ENCODE assay signal across 28 mouse cellular contexts in the genomic region with DNA sequence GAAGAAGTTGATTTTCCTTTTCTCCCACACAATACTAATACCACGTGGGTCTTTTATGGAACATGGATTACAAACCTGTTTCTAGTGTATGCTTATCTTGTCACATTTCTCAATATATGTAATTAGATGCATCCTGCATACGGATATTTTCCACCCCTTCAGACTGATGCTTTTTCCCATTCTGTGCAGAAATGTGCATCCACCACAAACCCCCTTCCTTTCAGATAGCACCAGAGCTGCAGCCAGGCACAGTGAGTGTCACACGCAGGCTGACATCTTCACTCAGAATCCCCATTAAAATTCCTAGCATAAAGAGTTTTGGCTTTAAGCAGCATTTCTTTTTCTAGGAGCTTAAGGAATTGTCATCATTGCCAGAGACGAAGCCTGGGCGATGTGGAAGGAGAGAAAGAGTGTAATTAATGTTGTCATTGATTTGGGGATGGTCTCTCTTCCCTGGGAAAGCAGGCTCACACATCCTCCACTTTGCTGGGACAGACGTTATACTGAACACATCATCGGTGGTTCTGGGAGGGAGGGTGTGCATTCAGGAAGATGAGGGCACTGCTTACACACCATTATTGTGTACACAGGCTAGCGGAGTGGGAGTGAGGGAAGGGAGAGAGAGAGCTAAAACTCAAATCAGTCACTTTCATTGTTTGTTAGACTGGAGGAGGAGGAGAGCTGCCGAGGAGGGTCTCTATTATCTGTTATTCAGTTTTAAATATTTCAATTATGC.
DNase-seq lines count a peak whose midpoint lies in the region; ATAC-seq and TF ChIP-seq lines count a peak whose summit lies in the region.
"Had no signal": no experiment of that assay in that cellular context is flagged by ENCODE, and none has a peak within 500 bp of the region (broad histone marks: within the 10 kb centered on the region; RNA-seq: fewer than 3 reads in every experiment).

No protein-coding gene starts in this region.

- no peak overlapping the region for H3K9ac ChIP-seq in hindbrain, embryonic 14.5 days
- H3K9ac ChIP-seq in hindbrain, embryonic 11.5 days (ENCODE audit: low read depth, low read length), result no peak overlapping the region
- H3K9ac ChIP-seq in midbrain, embryonic 15.5 days, result no peak overlapping the region
- H3K9ac ChIP-seq in midbrain, postnatal 0 days (replicated peaks; ENCODE audit: low read length, poor library complexity, severe bottlenecking), result no peak overlapping the region
- no peak overlapping the region for H3K9ac ChIP-seq in forebrain, embryonic 15.5 days (replicated peaks)
- H3K9ac ChIP-seq: embryonic facial prominence, embryonic 13.5 days; heart, embryonic 15.5 days; liver, embryonic 12.5 days; liver, postnatal 0 days; stomach, embryonic 15.5 days had no signal

- 37% methylated on average over 9 of the region's 9 CpGs for WGBS in hindbrain, embryonic 14.5 days
- 62% methylated on average over 9 of the region's 9 CpGs for WGBS in hindbrain, embryonic 11.5 days
- WGBS in midbrain, embryonic 15.5 days, result 35% methylated on average over 9 of the region's 9 CpGs
- WGBS in midbrain, postnatal 0 days, result 40% methylated on average over 9 of the region's 9 CpGs
- WGBS in forebrain, embryonic 15.5 days, result 37% methylated on average over 9 of the region's 9 CpGs

- H3K4me2 ChIP-seq in hindbrain, embryonic 14.5 days (replicated peaks), result no peak overlapping the region
- H3K4me2 ChIP-seq in hindbrain, embryonic 11.5 days (replicated peaks; ENCODE audit: low read depth, low read length), result no peak overlapping the region
- no peak overlapping the region; the same call in 1 of the 2 replicates for H3K4me2 ChIP-seq in midbrain, embryonic 15.5 days
- H3K4me2 ChIP-seq in midbrain, postnatal 0 days (ENCODE audit: low read depth, low read length, poor library complexity, severe bottlenecking), result no peak overlapping the region
- no peak overlapping the region for H3K4me2 ChIP-seq in forebrain, embryonic 15.5 days (replicated peaks)
- H3K4me2 ChIP-seq: embryonic facial prominence, embryonic 13.5 days; heart, embryonic 15.5 days; liver, embryonic 12.5 days; stomach, embryonic 15.5 days had no signal

- 0 out of 2 replicates have a peak, but pooled peaks cover 4% of the 10 kb centered on the region for H3K4me1 ChIP-seq in hindbrain, embryonic 14.5 days (replicated peaks; ENCODE audit: control insufficient read depth, insufficient read depth, low read length)
- H3K4me1 ChIP-seq in hindbrain, embryonic 11.5 days (replicated peaks; ENCODE audit: control insufficient read depth, insufficient read depth, low read length), result no peaks in the 10 kb centered on the region
- peaks cover 6% of the 10 kb centered on the region for H3K4me1 ChIP-seq in midbrain, embryonic 15.5 days
- no peaks in the 10 kb centered on the region for H3K4me1 ChIP-seq in midbrain, postnatal 0 days (ENCODE audit: insufficient read depth, low read length)
- H3K4me1 ChIP-seq in forebrain, embryonic 15.5 days, result no peaks in the 10 kb centered on the region; the same call in 1 of the 2 replicates
- H3K4me1 ChIP-seq: embryonic facial prominence, embryonic 13.5 days; heart, embryonic 10.5 days; heart, embryonic 15.5 days; liver, embryonic 12.5 days; stomach, embryonic 15.5 days had no signal

- H3K9me3 ChIP-seq in hindbrain, embryonic 14.5 days (ENCODE audit: control insufficient read depth, low read length), result no peaks in the 10 kb centered on the region
- H3K9me3 ChIP-seq in hindbrain, embryonic 11.5 days (ENCODE audit: control insufficient read depth, low read length), result no peaks in the 10 kb centered on the region
- no peaks in the 10 kb centered on the region for H3K9me3 ChIP-seq in midbrain, embryonic 15.5 days
- H3K9me3 ChIP-seq in midbrain, postnatal 0 days (ENCODE audit: low read length), result no peaks in the 10 kb centered on the region
- H3K9me3 ChIP-seq in forebrain, embryonic 15.5 days, result no peaks in the 10 kb centered on the region
- H3K9me3 ChIP-seq: embryonic facial prominence, embryonic 13.5 days; heart, embryonic 10.5 days; heart, embryonic 15.5 days; liver, embryonic 12.5 days; stomach, embryonic 15.5 days had no signal

- no peak for TF ChIP-seq CTCF in midbrain, postnatal 0 days (IDR thresholded peaks at IDR 0.05)

- H3K27ac ChIP-seq in hindbrain, embryonic 14.5 days, result 0 out of 2 replicates have a peak overlapping the region, but pooled peaks have one; percentile 3
- H3K27ac ChIP-seq in hindbrain, embryonic 11.5 days (ENCODE audit: low read depth, low read length), result no peak overlapping the region
- H3K27ac ChIP-seq in midbrain, embryonic 15.5 days, result peak overlapping the region; percentile 53
- no peak overlapping the region for H3K27ac ChIP-seq in midbrain, postnatal 0 days (ENCODE audit: low read depth, low read length)
- H3K27ac ChIP-seq in forebrain, embryonic 15.5 days (replicated peaks), result peak overlapping the region; percentile 25
- H3K27ac ChIP-seq: embryonic facial prominence, embryonic 13.5 days; heart, embryonic 10.5 days; heart, embryonic 15.5 days; liver, embryonic 12.5 days; stomach, embryonic 15.5 days had no signal

- no peaks in the 10 kb centered on the region for H3K36me3 ChIP-seq in hindbrain, embryonic 14.5 days (replicated peaks; ENCODE audit: control insufficient read depth, insufficient read depth)
- H3K36me3 ChIP-seq in hindbrain, embryonic 11.5 days (ENCODE audit: control insufficient read depth, insufficient read depth, low read length), result no peaks in the 10 kb centered on the region
- H3K36me3 ChIP-seq in midbrain, embryonic 15.5 days (replicated peaks), result no peaks in the 10 kb centered on the region
- H3K36me3 ChIP-seq in midbrain, postnatal 0 days (ENCODE audit: insufficient read depth, low read length), result no peaks in the 10 kb centered on the region
- H3K36me3 ChIP-seq in forebrain, embryonic 15.5 days, result no peaks in the 10 kb centered on the region
- H3K36me3 ChIP-seq: embryonic facial prominence, embryonic 13.5 days; heart, embryonic 10.5 days; heart, embryonic 15.5 days; liver, embryonic 12.5 days; stomach, embryonic 15.5 days had no signal

- no peak for ATAC-seq in hindbrain, embryonic 14.5 days (ENCODE audit: low FRiP score)
- ATAC-seq in hindbrain, embryonic 11.5 days (ENCODE audit: low FRiP score), result no peak
- peak; percentile 77 for ATAC-seq in midbrain, embryonic 15.5 days (replicated peaks)
- ATAC-seq in midbrain, postnatal 0 days (ENCODE audit: low FRiP score), result no peak
- peak; percentile 79 for ATAC-seq in forebrain, embryonic 15.5 days (replicated peaks)
- ATAC-seq: hindbrain, embryonic 16.5 days; intestine, embryonic 16.5 days; liver, embryonic 12.5 days; liver, postnatal 0 days; Patski had no signal

- H3K27me3 ChIP-seq in hindbrain, embryonic 14.5 days (ENCODE audit: control insufficient read depth, insufficient read depth, low read length), result no peaks in the 10 kb centered on the region
- no peaks in the 10 kb centered on the region for H3K27me3 ChIP-seq in hindbrain, embryonic 11.5 days (ENCODE audit: control insufficient read depth, insufficient read depth, low read length)
- H3K27me3 ChIP-seq in midbrain, embryonic 15.5 days (replicated peaks), result no peaks in the 10 kb centered on the region
- no peaks in the 10 kb centered on the region for H3K27me3 ChIP-seq in midbrain, postnatal 0 days (ENCODE audit: insufficient read depth, low read length)
- no peaks in the 10 kb centered on the region for H3K27me3 ChIP-seq in forebrain, embryonic 15.5 days
- H3K27me3 ChIP-seq: embryonic facial prominence, embryonic 13.5 days; heart, embryonic 15.5 days; liver, embryonic 12.5 days; stomach, embryonic 15.5 days had no signal

- no peak overlapping the region for H3K4me3 ChIP-seq in hindbrain, embryonic 14.5 days (replicated peaks; ENCODE audit: low read length)
- no peak overlapping the region for H3K4me3 ChIP-seq in hindbrain, embryonic 11.5 days (ENCODE audit: low read depth, low read length)
- H3K4me3 ChIP-seq in midbrain, embryonic 15.5 days, result no peak overlapping the region
- H3K4me3 ChIP-seq in midbrain, postnatal 0 days (ENCODE audit: low read depth, low read length), result no peak overlapping the region
- H3K4me3 ChIP-seq in forebrain, embryonic 15.5 days, result no peak overlapping the region
- H3K4me3 ChIP-seq: embryonic facial prominence, embryonic 13.5 days; heart, embryonic 10.5 days; heart, embryonic 15.5 days; liver, embryonic 12.5 days; stomach, embryonic 15.5 days had no signal

- DNase-seq in hindbrain, embryonic 14.5 days (ENCODE audit: low spot score), result no peak
- DNase-seq in hindbrain, embryonic 11.5 days (ENCODE audit: low spot score), result no peak
- no peak for DNase-seq in midbrain, postnatal 0 days (ENCODE audit: low spot score)
- peak; percentile 69 for DNase-seq in retina, postnatal 1 day
- DNase-seq in natural killer cell, adult 2 months (ENCODE audit: low spot score in 2 of 2), result no peak
- DNase-seq: adrenal gland, postnatal 14 days; cerebellum, adult 11-12 months; cerebellum, adult 9-11 months; embryo, embryonic 11 days; gastrocnemius, postnatal 25 days; heart, adult 11 months; kidney, adult 8-10 months; kidney, postnatal 10 days; layer of hippocampus, postnatal 36 days; left cerebral cortex, postnatal 4 days; liver, postnatal 0 days; lung, postnatal 36 days; right cerebral cortex, postnatal 25 days had no signal

Comparison
In these comparisons a context has a peak if more than half of its experiments do, and no peak if none do; other contexts are left out.
1. ATAC-seq: peak in midbrain, embryonic 15.5 days (single experiment) and forebrain, embryonic 15.5 days (single experiment); none in hindbrain, embryonic 14.5 days (single experiment), hindbrain, embryonic 11.5 days (single experiment) and midbrain, postnatal 0 days (single experiment).
2. H3K27ac ChIP-seq: peak in hindbrain, embryonic 14.5 days (single experiment), midbrain, embryonic 15.5 days (single experiment) and forebrain, embryonic 15.5 days (single experiment); none in hindbrain, embryonic 11.5 days (single experiment) and midbrain, postnatal 0 days (single experiment).